Mouse (Mus musculus): Measurements from ENCODE around the gene Vsir. TPM values are rescaled to one million over a fixed set of nuclear protein-coding genes. Genes with fewer than 3 reads are reported as not detected.

The Vsir gene
- polyA plus RNA-seq (2015; fragmentation: Nextera tagmentation; extraction: Ambion mirVana) = 3.4 and 6.7 TPM in 2 replicates

DNA sequence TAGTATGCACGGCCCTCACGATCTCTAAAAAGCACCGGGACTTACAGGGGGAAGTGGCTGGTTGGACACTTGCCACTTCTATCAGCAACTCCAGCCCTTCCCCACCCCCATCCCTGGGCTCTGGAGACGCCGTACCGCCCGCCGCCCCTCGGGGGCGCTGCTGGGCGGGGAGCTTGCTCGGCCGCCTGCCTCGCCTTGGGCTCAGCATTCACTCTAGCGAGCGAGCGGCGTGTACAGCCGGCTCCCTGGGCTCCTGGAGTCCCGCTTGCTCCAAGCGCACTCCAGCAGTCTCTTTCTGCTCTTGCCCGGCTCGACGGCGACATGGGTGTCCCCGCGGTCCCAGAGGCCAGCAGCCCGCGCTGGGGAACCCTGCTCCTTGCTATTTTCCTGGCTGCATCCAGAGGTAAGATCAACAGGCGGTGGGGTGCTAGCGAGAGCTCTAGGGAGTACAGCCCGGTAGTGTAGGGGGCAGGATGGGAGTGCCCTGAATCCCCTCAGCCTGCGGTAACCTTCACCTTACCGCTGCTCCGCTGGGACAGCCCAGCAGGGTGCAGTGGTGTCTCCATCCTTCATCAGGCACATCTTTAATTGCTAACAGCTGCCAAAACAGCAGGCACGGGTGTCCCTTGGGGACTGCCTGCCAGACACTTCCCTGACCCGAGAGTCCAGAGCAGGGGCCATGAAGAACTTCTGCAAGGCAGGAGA, at the start of gene Vsir:
Gene Vsir, plus strand, starts transcription at position 151 of the 705 bp plus-strand sequence.
- H3K4me1 ChIP-seq = peaks cover 55% of the 10 kb centered on the region
- H3K27me3 ChIP-seq = peaks cover 15% of the 10 kb centered on the region
- no peak for ATAC-seq (ENCODE audit: insufficient number of reproducible peaks, low FRiP score, low TSS enrichment, low read depth)
- H3K9ac ChIP-seq = peak within 1 kb of the TSS; percentile 31
- H3K36me3 ChIP-seq = no peaks in the 10 kb centered on the region
- H3K27ac ChIP-seq = peak within 1 kb of the TSS; percentile 44; the same call in 1 of the 2 replicates
- H3K4me3 ChIP-seq = peak within 1 kb of the TSS; percentile 41
- H3K9me3 ChIP-seq = no peaks in the 10 kb centered on the region
- peak within 1 kb of the TSS; percentile 59 for H3K4me2 ChIP-seq
- WGBS = 1% methylated on average over 37 of the region's 37 CpGs

DNA sequence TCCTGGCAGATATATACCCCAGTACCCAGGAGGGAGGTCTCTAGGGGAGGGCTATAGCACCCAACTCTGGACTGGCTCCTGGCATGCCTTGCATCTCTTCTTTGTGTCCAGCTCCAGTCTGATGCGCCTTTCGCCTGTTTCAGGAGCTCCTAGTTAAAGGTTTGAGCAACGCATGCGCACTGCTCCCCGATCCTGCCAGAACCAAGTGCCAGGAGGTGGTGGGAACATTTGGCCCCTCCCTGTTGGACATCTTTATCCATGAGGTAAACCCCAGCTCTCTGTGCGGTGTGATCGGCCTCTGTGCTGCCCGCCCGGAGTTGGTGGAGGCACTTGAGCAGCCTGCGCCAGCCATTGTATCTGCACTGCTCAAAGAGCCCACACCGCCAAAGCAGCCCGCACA, 47.0 kb upstream of the Vsir start:
- H3K4me1 ChIP-seq = no peaks in the 10 kb centered on the region
- H3K4me2 ChIP-seq = no peak overlapping the region
- H3K27ac ChIP-seq = no peak overlapping the region
- H3K4me3 ChIP-seq = no peak overlapping the region
- H3K36me3 ChIP-seq = peaks cover 83% of the 10 kb centered on the region
- no peaks in the 10 kb centered on the region for H3K27me3 ChIP-seq
- no peak overlapping the region for H3K9ac ChIP-seq
- 97% methylated on average over 12 of the region's 12 CpGs for WGBS
- ATAC-seq (ENCODE audit: insufficient number of reproducible peaks, low FRiP score, low TSS enrichment, low read depth) = no peak
- no peaks in the 10 kb centered on the region for H3K9me3 ChIP-seq

DNA sequence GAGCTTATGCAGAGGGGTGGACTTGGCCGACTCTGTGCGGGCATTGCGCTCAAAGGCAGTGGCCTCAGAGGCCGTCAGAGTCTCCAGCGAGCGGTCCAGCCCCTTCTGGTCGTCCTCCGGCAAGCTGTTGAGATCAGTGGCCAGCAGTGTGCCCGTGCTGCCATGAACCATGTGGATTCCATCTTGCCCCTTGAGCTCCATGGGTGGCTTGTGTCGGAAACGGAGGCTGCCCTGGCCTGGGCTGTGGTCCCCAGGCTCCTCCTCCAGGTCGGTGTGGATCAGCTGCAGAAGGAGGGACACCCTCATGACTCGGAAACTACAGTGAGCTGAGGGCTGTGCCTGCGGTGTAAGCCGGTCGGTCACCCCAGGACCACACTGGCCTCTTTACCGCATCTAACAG, 43.2 kb upstream of the Vsir start:
- H3K27me3 ChIP-seq = no peaks in the 10 kb centered on the region
- H3K9me3 ChIP-seq = no peaks in the 10 kb centered on the region
- ATAC-seq (ENCODE audit: insufficient number of reproducible peaks, low FRiP score, low TSS enrichment, low read depth) = no peak
- WGBS = 86% methylated on average over 17 of the region's 17 CpGs
- H3K9ac ChIP-seq = no peak overlapping the region
- no peak overlapping the region for H3K4me2 ChIP-seq
- no peak overlapping the region for H3K27ac ChIP-seq
- H3K4me3 ChIP-seq = no peak overlapping the region
- no peaks in the 10 kb centered on the region for H3K4me1 ChIP-seq
- H3K36me3 ChIP-seq = peaks cover 55% of the 10 kb centered on the region

DNA sequence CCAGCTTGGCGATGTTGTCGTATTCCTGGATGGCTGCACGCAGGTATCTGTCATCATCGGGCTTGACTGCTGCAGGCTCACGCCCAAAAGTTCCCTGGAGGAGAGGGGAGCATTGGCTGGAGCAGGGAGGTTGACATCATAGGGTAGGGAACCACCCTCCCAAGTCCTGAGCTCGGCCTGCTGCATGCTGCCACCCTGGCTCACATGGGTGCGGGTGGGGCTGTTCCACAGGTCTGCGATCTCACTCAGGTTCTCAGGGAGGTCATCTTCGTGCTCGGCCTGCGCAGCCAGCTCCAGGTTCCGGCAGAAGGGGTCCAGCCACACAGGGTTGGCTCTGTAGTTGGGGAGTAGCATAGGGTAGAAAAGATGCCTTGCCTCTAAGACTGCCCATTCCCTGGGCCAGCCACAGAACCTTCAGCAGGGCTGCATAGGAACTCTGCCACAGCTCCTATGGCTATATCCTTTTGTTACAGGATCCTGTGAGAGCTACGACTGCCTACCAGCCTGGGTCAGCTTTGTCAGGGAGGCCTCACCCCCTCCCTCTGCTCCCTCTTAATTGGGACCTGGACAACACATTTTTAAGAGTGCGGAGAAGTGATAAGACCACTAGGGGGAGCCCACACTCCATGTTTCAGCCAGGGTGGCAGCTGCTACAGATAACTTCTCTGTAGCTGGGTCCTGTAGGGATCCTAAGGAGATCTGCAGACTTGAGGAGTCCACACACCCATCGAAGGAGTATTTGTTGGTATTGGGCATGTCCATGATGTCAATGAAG, 41.6 kb upstream of the Vsir start:
- H3K4me3 ChIP-seq = no peak overlapping the region
- ATAC-seq (ENCODE audit: insufficient number of reproducible peaks, low FRiP score, low TSS enrichment, low read depth) = peak; percentile 42; the same call in 1 of the 2 replicates
- no peaks in the 10 kb centered on the region for H3K9me3 ChIP-seq
- H3K27me3 ChIP-seq = no peaks in the 10 kb centered on the region
- no peak overlapping the region for H3K9ac ChIP-seq
- H3K4me1 ChIP-seq = no peaks in the 10 kb centered on the region
- H3K27ac ChIP-seq = no peak overlapping the region
- no peak overlapping the region for H3K4me2 ChIP-seq
- WGBS = 62% methylated on average over 15 of the region's 15 CpGs
- H3K36me3 ChIP-seq = peaks cover 39% of the 10 kb centered on the region

DNA sequence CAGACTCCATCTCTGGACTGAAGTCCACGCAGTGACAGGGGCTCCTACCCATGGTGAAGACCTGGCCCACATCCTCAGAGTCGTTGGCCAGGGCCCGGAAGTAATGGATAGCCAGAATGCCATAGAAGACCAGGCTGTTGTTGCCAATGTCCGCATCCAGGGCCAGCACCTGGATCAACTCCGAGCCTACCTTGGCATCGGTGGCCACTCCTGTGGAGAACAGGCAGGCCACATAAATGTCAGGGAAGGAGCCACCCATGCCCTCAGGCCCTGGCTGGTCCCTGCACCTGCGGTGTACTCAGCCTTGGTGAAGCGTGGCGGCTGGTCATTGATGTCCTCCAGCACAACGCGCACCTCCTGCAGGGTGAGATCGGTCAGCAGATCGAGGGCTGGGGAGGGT, 36.0 kb upstream of the Vsir start:
- Histone ChIP-seq H3K27me3 (no peaks in the 10 kb centered on the region), H3K36me3 (no peaks in the 10 kb centered on the region), H3K27ac (no peak overlapping the region), H3K4me3 (no peak overlapping the region), H3K4me2 (no peak overlapping the region), H3K4me1 (no peaks in the 10 kb centered on the region), H3K9ac (no peak overlapping the region), H3K9me3 (no peaks in the 10 kb centered on the region)
- 87% methylated on average over 13 of the region's 13 CpGs for WGBS
- no peak for ATAC-seq (ENCODE audit: insufficient number of reproducible peaks, low FRiP score, low TSS enrichment, low read depth)

DNA sequence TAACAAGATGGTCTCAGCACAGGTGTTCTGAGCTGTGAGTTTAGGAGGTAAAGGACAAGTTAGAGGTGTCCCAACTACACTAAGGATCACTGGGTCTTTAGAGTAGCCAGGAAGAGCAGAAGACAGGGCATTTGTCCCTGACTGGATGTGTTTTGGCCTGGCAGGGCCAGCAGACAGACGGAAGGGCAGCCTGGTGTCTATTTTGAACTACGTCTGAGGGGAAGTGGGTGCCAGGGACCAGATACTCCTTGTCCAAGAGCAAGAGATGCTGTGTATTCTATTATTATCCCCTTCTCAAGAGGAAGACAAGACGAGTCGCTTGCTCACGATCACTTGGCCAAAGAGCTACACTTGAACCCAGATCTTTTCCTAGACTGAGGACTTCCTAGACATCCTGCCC, 33.0 kb upstream of the Vsir start:
- ATAC-seq (ENCODE audit: insufficient number of reproducible peaks, low FRiP score, low TSS enrichment, low read depth) = no peak
- H3K36me3 ChIP-seq = no peaks in the 10 kb centered on the region
- no peak overlapping the region for H3K27ac ChIP-seq
- no peak overlapping the region for H3K4me3 ChIP-seq
- whole genome bisulfite sequencing = 89% methylated on average over 5 of the region's 5 CpGs
- no peaks in the 10 kb centered on the region for H3K4me1 ChIP-seq
- no peak overlapping the region for H3K4me2 ChIP-seq
- H3K9me3 ChIP-seq = no peaks in the 10 kb centered on the region
- no peak overlapping the region for H3K9ac ChIP-seq
- no peaks in the 10 kb centered on the region for H3K27me3 ChIP-seq

DNA sequence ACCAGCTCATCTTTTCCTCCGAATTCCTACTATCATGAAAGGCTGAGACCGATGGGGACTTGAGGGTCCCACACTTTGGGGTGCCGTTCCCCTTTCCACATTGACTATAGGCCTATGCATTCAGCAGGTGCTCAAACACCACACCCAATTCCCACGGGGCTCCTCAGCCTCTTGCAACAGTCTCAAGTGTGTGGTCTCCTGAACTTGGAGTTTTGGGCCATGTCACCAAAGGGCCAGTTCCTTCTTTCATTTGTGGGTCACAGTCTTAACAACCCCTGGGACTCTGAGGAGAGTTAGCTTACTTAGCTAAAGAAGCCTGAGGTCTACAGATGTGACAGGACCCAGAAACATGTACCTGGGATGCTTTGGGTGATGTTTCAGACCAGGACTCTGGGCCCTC, 30.5 kb upstream of the Vsir start:
- Histone ChIP-seq H3K36me3 (no peaks in the 10 kb centered on the region), H3K27me3 (no peaks in the 10 kb centered on the region), H3K9me3 (no peaks in the 10 kb centered on the region), H3K9ac (no peak overlapping the region), H3K27ac (no peak overlapping the region), H3K4me1 (no peaks in the 10 kb centered on the region), H3K4me2 (no peak overlapping the region), H3K4me3 (no peak overlapping the region)
- 83% methylated on average over 4 of the region's 4 CpGs for WGBS
- ATAC-seq (ENCODE audit: insufficient number of reproducible peaks, low FRiP score, low TSS enrichment, low read depth) = no peak

DNA sequence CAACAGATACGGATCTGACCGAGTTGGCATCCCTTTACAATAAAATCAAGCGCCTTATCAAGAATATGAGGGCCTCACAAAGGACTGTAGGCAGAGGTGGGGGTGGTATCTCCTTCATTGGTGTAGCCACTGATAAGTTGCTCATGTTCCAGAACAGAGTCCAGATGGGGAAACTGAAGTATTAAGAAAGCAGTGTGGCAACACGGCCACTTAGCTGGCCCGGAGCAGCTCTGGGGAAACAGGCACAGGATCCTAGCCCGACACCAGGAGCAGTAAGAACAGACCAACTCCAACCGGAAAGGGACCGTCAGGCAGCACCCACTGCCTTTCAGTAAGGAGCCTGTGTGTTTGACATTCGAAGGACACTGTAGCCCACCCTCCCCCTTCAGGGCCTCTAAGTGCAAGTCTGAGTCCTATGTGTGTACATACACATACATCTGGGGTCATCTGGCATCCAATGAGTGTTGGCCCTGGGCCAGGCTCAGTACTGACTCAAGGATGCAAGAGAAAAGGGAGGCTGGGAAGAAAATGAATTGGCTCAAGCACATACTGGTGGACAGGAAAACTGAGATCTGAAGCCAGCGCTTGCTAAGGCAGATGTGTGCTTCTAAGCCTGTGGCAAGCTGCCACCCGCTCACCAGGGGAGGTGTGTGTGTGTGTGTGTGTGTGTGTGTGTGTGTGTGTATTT, 17.5 kb upstream of the Vsir start:
- Histone ChIP-seq H3K27ac (no peak overlapping the region; the same call in 1 of the 2 replicates), H3K9ac (no peak overlapping the region), H3K4me2 (no peak overlapping the region), H3K9me3 (no peaks in the 10 kb centered on the region), H3K27me3 (no peaks in the 10 kb centered on the region), H3K4me3 (no peak overlapping the region), H3K36me3 (no peaks in the 10 kb centered on the region), H3K4me1 (peaks cover 12% of the 10 kb centered on the region)
- no peak for ATAC-seq (ENCODE audit: insufficient number of reproducible peaks, low FRiP score, low TSS enrichment, low read depth)
- WGBS = 69% methylated on average over 10 of the region's 11 CpGs

DNA sequence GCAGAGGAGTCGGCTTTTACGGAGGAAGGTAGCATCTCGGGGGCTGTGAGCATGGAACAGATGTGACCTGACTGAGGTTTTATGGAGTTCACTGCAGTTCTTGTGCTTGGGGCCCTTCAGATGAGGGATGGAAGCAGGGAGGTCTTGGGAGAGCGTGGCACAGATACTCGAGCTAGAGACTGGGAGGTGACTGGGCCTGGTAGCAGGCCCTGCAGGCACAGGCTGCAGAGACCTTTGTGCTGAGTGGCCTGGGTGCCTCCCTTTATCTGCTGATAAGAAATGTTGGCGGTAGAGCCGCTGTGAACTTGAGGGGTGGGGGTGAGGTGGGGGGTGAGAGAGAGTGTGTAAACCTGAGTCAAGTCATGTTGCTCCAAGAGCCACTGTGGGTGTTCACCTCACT, 12.1 kb upstream of the Vsir start:
- no peak overlapping the region for H3K27ac ChIP-seq
- WGBS = 69% methylated on average over 7 of the region's 7 CpGs
- H3K4me3 ChIP-seq = no peak overlapping the region
- H3K4me2 ChIP-seq = no peak overlapping the region
- no peaks in the 10 kb centered on the region for H3K36me3 ChIP-seq
- peaks cover 2% of the 10 kb centered on the region for H3K4me1 ChIP-seq
- no peaks in the 10 kb centered on the region for H3K9me3 ChIP-seq
- H3K9ac ChIP-seq = no peak overlapping the region
- no peaks in the 10 kb centered on the region for H3K27me3 ChIP-seq
- no peak for ATAC-seq (ENCODE audit: insufficient number of reproducible peaks, low FRiP score, low TSS enrichment, low read depth)

DNA sequence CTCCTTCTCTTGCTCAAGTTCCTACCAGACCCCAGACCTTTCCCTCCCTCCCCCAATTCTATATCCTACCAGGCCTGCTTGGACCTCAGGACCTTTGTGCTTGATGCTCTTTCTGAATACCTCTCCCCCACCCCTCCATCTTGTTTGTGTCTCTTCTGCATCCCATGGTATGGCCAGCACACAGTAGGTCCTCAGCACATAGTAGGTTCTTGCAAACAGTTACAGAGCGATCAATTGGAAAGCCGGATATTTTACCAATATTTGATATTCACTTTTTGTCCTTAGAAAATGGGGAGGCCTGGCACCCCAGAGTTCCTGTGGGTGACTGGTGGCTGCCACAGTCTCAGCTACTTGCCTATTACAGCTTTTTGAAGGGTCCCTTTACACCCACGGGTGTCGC, 11.6 kb upstream of the Vsir start:
- Histone ChIP-seq H3K36me3 (no peaks in the 10 kb centered on the region), H3K4me3 (no peak overlapping the region), H3K4me1 (no peaks in the 10 kb centered on the region), H3K9ac (no peak overlapping the region), H3K4me2 (no peak overlapping the region), H3K27me3 (no peaks in the 10 kb centered on the region), H3K9me3 (no peaks in the 10 kb centered on the region), H3K27ac (no peak overlapping the region)
- 89% methylated on average over 4 of the region's 4 CpGs for WGBS
- no peak for ATAC-seq (ENCODE audit: insufficient number of reproducible peaks, low FRiP score, low TSS enrichment, low read depth)

DNA sequence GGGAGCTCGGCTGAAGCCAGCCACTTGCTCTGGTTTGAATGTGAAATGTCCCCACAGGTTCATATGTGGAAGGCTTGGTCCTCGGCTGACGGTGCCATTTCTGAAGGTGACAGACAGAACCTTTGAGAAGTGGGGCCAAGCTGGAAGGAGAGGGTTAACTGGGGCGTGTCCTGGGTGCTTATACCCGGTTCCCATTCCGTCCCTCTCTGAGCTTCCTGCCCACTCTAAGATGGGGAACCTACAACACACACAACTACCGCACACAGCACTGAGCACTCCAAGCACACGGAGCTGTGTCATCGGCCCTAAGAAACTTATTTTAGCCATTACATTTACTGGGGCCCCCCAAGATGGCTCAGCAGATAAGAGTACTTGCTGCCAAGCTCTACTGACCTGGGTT, 5.1 kb upstream of the Vsir start:
- ATAC-seq (ENCODE audit: insufficient number of reproducible peaks, low FRiP score, low TSS enrichment, low read depth) = no peak
- no peak overlapping the region for H3K4me2 ChIP-seq
- no peak overlapping the region for H3K27ac ChIP-seq
- no peaks in the 10 kb centered on the region for H3K36me3 ChIP-seq
- WGBS = 68% methylated on average over 9 of the region's 9 CpGs
- no peaks in the 10 kb centered on the region for H3K9me3 ChIP-seq
- no peak overlapping the region for H3K9ac ChIP-seq
- H3K4me1 ChIP-seq = peaks cover 7% of the 10 kb centered on the region
- no peaks in the 10 kb centered on the region for H3K27me3 ChIP-seq
- H3K4me3 ChIP-seq = no peak overlapping the region

DNA sequence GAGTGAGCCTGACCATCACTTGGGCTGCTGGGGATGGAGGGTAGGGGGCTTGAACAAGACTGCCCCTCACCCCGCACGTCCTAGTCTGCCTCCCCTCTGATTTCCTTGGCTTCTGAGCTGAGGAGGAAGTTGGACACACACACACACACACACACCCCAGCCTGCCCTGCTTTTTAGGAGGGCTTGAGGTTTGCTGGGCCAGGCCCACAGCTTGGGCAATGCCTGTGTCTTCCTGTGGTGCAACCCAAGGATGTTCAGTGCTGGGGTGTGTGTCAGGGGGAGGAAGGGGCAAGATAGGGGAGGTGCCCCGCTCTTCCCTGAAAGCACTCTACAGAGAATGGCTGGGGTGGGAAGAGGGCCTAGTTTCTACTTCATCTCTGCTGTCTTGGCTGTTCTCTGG, 2.5 kb upstream of the Vsir start:
- Histone ChIP-seq H3K4me1 (peaks cover 30% of the 10 kb centered on the region), H3K4me3 (no peak overlapping the region), H3K9ac (no peak overlapping the region), H3K27ac (no peak overlapping the region), H3K27me3 (peaks cover 15% of the 10 kb centered on the region), H3K4me2 (no peak overlapping the region), H3K9me3 (no peaks in the 10 kb centered on the region), H3K36me3 (no peaks in the 10 kb centered on the region)
- 69% methylated on average over 3 of the region's 3 CpGs for WGBS
- ATAC-seq (ENCODE audit: insufficient number of reproducible peaks, low FRiP score, low TSS enrichment, low read depth) = no peak
